Mouse (Mus musculus): ENCODE data around the gene Gm47955. TPM values are rescaled to one million over a fixed set of nuclear protein-coding genes. Genes with fewer than 3 reads are reported as not detected.
A peak's percentile ranks its signal among the peaks of the same experiment; 100 is the strongest.
"Not testable (repeated sequence)": the region's sequence is repeated elsewhere in the genome, so short reads cannot be mapped to it uniquely, and the experiment has no call there.

The Gm47955 gene
- polyA plus RNA-seq (2012; rRNA removed): not detected in 2 replicates
- not detected in 2 replicates for polyA plus RNA-seq (2014; fragmentation: Nextera tagmentation; extraction: Ambion mirVana)

GRCm38 (mm10) chr1:82959870-82960385, at the start of gene Gm47955:
Gene Gm47955, plus strand, starts transcription at chr1:82960286.
- Histone ChIP-seq H3K36me3 (replicated peaks; ENCODE audit: control insufficient read depth, insufficient read depth, low read depth) (no peaks in the 10 kb centered on the region), H3K9ac (replicated peaks) (no peak within 1 kb of the TSS), H3K4me2 (ENCODE audit: low read depth) (no peak within 1 kb of the TSS), H3K4me1 (replicated peaks; ENCODE audit: control insufficient read depth in 2 of 2, insufficient read depth in 2 of 2, low read length in 1 of 2) (no peaks in the 10 kb centered on the region), H3K27ac (no peak within 1 kb of the TSS), H3K27me3 (ENCODE audit: control insufficient read depth, insufficient read depth, low read length) (no peaks in the 10 kb centered on the region), H3K9me3 (ENCODE audit: control insufficient read depth, low read length) (no peaks in the 10 kb centered on the region), H3K4me3 (ENCODE audit: insufficient read depth in 1 of 2, low read depth in 2 of 2, low read length in 2 of 2) (no peak within 1 kb of the TSS)
- ATAC-seq (ENCODE audit: insufficient read depth): no peak
- DNase-seq (ENCODE audit: low read depth in 3 of 3, low spot score in 3 of 3): no peak
- no peak for TF ChIP-seq CTCF (IDR thresholded peaks at IDR 0.05; ENCODE audit: low read depth)
- WGBS (ENCODE audit: insufficient replicate concordance): 74% methylated on average over 11 of the region's 11 CpGs

- Histone ChIP-seq H3K9me3 (ENCODE audit: control insufficient read depth, low read length) (no peaks in the 10 kb centered on the region), H3K36me3 (replicated peaks; ENCODE audit: control insufficient read depth, insufficient read depth, low read depth) (no peaks in the 10 kb centered on the region), H3K4me1 (replicated peaks; ENCODE audit: control insufficient read depth in 2 of 2, insufficient read depth in 2 of 2, low read length in 1 of 2) (peaks cover 3% of the 10 kb centered on the region in 2 experiments; a peak in 2 of 4 replicates), H3K27me3 (ENCODE audit: control insufficient read depth, insufficient read depth, low read length) (no peaks in the 10 kb centered on the region), H3K27ac (no peak within 1 kb of the TSS), H3K4me3 (ENCODE audit: insufficient read depth in 1 of 2, low read depth in 2 of 2, low read length in 2 of 2) (no peak within 1 kb of the TSS), H3K4me2 (ENCODE audit: low read depth) (no peak within 1 kb of the TSS), H3K9ac (replicated peaks) (no peak within 1 kb of the TSS)
- ATAC-seq (ENCODE audit: insufficient read depth) (no peak), DNase-seq (ENCODE audit: low read depth in 3 of 3, low spot score in 3 of 3) (no peak)
- WGBS (ENCODE audit: insufficient replicate concordance): 70% methylated on average over 3 of the region's 3 CpGs
- TF ChIP-seq CTCF (IDR thresholded peaks at IDR 0.05; ENCODE audit: low read depth) (peak; percentile 45; the same call in 1 of the 2 replicates), EP300 (IDR thresholded peaks at IDR 0.05; ENCODE audit: low read depth) (no peak)
Measured at GRCm38 (mm10) chr1:82913025-82913424, 47.1 kb upstream of the Gm47955 start, which contains the start of gene A030005L19Rik. Gene A030005L19Rik, plus strand, starts transcription at chr1:82913325.

- not testable (repeated sequence) for H3K4me1 ChIP-seq (replicated peaks; ENCODE audit: control insufficient read depth in 2 of 2, insufficient read depth in 2 of 2, low read length in 1 of 2); H3K4me3 ChIP-seq (ENCODE audit: insufficient read depth in 1 of 2, low read depth in 2 of 2, low read length in 2 of 2); H3K4me2 ChIP-seq (ENCODE audit: low read depth); H3K27me3 ChIP-seq (ENCODE audit: control insufficient read depth, insufficient read depth, low read length); H3K27ac ChIP-seq; H3K9me3 ChIP-seq (ENCODE audit: control insufficient read depth, low read length); H3K9ac ChIP-seq (replicated peaks); DNase-seq (ENCODE audit: low read depth in 3 of 3, low spot score in 3 of 3); H3K36me3 ChIP-seq (replicated peaks; ENCODE audit: control insufficient read depth, insufficient read depth, low read depth); ATAC-seq (ENCODE audit: insufficient read depth)
- 69% methylated on average over 5 of the region's 5 CpGs for WGBS (ENCODE audit: insufficient replicate concordance)
Measured at GRCm38 (mm10) chr1:82913434-82913833, 46.7 kb upstream of the Gm47955 start.

GRCm38 (mm10) chr1:82924650-82925049, 35.4 kb upstream of the Gm47955 start, which contains the start of gene A030014E15Rik:
Gene A030014E15Rik, plus strand, starts transcription at chr1:82924917.
- TF ChIP-seq CTCF (IDR thresholded peaks at IDR 0.05; ENCODE audit: low read depth) (no peak), EP300 (IDR thresholded peaks at IDR 0.05; ENCODE audit: low read depth) (no peak)
- DNase-seq (ENCODE audit: low read depth in 3 of 3, low spot score in 3 of 3) (no peak), ATAC-seq (ENCODE audit: insufficient read depth) (no peak)
- Histone ChIP-seq H3K9me3 (ENCODE audit: control insufficient read depth, low read length) (no peaks in the 10 kb centered on the region), H3K9ac (replicated peaks) (no peak within 1 kb of the TSS), H3K4me3 (ENCODE audit: insufficient read depth in 1 of 2, low read depth in 2 of 2, low read length in 2 of 2) (no peak within 1 kb of the TSS), H3K4me2 (ENCODE audit: low read depth) (no peak within 1 kb of the TSS), H3K4me1 (replicated peaks; ENCODE audit: control insufficient read depth in 2 of 2, insufficient read depth in 2 of 2, low read length in 1 of 2) (no peaks in the 10 kb centered on the region), H3K27ac (no peak within 1 kb of the TSS), H3K27me3 (ENCODE audit: control insufficient read depth, insufficient read depth, low read length) (no peaks in the 10 kb centered on the region), H3K36me3 (replicated peaks; ENCODE audit: control insufficient read depth, insufficient read depth, low read depth) (no peaks in the 10 kb centered on the region)
- WGBS (ENCODE audit: insufficient replicate concordance): 73% methylated on average over 6 of the region's 6 CpGs

- DNase-seq (ENCODE audit: low read depth in 3 of 3, low spot score in 3 of 3); H3K9ac ChIP-seq (replicated peaks); H3K4me2 ChIP-seq (ENCODE audit: low read depth); H3K27ac ChIP-seq; H3K27me3 ChIP-seq (ENCODE audit: control insufficient read depth, insufficient read depth, low read length); ATAC-seq (ENCODE audit: insufficient read depth); H3K4me3 ChIP-seq (ENCODE audit: insufficient read depth in 1 of 2, low read depth in 2 of 2, low read length in 2 of 2); H3K36me3 ChIP-seq (replicated peaks; ENCODE audit: control insufficient read depth, insufficient read depth, low read depth); H3K9me3 ChIP-seq (ENCODE audit: control insufficient read depth, low read length); H3K4me1 ChIP-seq (replicated peaks; ENCODE audit: control insufficient read depth in 2 of 2, insufficient read depth in 2 of 2, low read length in 1 of 2): not testable (repeated sequence)
- 61% methylated on average over 2 of the region's 3 CpGs for WGBS (ENCODE audit: insufficient replicate concordance)
Measured at GRCm38 (mm10) chr1:82930558-82930957, 29.5 kb upstream of the Gm47955 start.

- not testable (repeated sequence) for H3K9me3 ChIP-seq (ENCODE audit: control insufficient read depth, low read length); H3K4me1 ChIP-seq (replicated peaks; ENCODE audit: control insufficient read depth in 2 of 2, insufficient read depth in 2 of 2, low read length in 1 of 2); H3K4me2 ChIP-seq (ENCODE audit: low read depth); H3K27ac ChIP-seq; ATAC-seq (ENCODE audit: insufficient read depth); H3K4me3 ChIP-seq (ENCODE audit: insufficient read depth in 1 of 2, low read depth in 2 of 2, low read length in 2 of 2); H3K27me3 ChIP-seq (ENCODE audit: control insufficient read depth, insufficient read depth, low read length); H3K36me3 ChIP-seq (replicated peaks; ENCODE audit: control insufficient read depth, insufficient read depth, low read depth); H3K9ac ChIP-seq (replicated peaks); DNase-seq (ENCODE audit: low read depth in 3 of 3, low spot score in 3 of 3)
- WGBS (ENCODE audit: insufficient replicate concordance): no CpG with 5 or more reads among the region's 6 CpGs
Measured at GRCm38 (mm10) chr1:82931326-82931725, 28.8 kb upstream of the Gm47955 start, which contains the start of gene Gm6217. Gene Gm6217, minus strand, starts transcription at chr1:82931399.
